Mouse (Mus musculus) frontal cortex, postnatal 25 days (tissue): ENCODE results near the gene Erbb2.

Experiments used
- DNase-seq, 2 experiments: peaks; one replicate each; pipeline ENCODE4 v3.0.0; 2022; ENCODE audit warnings: low spot score in 2 of 2

Erbb2 gene

GRCm38 (mm10) chr11:98418939-98419547, 6.8 kb downstream of the Erbb2 start:
- no peak for DNase-seq

- DNase-seq: no peak
Observed at GRCm38 (mm10) chr11:98426592-98426991, 14.3 kb downstream of the Erbb2 start.

- no peak for DNase-seq
Observed at GRCm38 (mm10) chr11:98428436-98428835, 16.2 kb downstream of the Erbb2 start.

GRCm38 (mm10) chr11:98431743-98432502, 19.7 kb downstream of the Erbb2 start:
- DNase-seq: no peak

GRCm38 (mm10) chr11:98435723-98436122, 23.5 kb downstream of the Erbb2 start:
- no peak for DNase-seq

- DNase-seq: no peak
Observed at GRCm38 (mm10) chr11:98437441-98437840, 25.2 kb downstream of the Erbb2 start.

- DNase-seq: peak; percentile 94 to 97
Observed at GRCm38 (mm10) chr11:98438331-98439158, 26.3 kb downstream of the Erbb2 start, which contains the start of gene Mien1. Gene Mien1 (minus strand): TSS chr11:98438991.

- DNase-seq: no peak
Observed at GRCm38 (mm10) chr11:98443688-98444087, 31.4 kb downstream of the Erbb2 start.

- DNase-seq: no peak
Observed at GRCm38 (mm10) chr11:98445238-98445637, 33.0 kb downstream of the Erbb2 start.

- no peak for DNase-seq
Observed at GRCm38 (mm10) chr11:98445679-98446078, 33.4 kb downstream of the Erbb2 start.

- DNase-seq: no peak
Observed at GRCm38 (mm10) chr11:98446213-98446561, 33.9 kb downstream of the Erbb2 start, which contains the start of gene Grb7. Gene Grb7 (plus strand): TSS chr11:98446394.

- DNase-seq: no peak
Observed at GRCm38 (mm10) chr11:98446562-98447474, 34.5 kb downstream of the Erbb2 start.

GRCm38 (mm10) chr11:98447475-98447834, 35.2 kb downstream of the Erbb2 start:
- DNase-seq: no peak

- no peak for DNase-seq
Observed at GRCm38 (mm10) chr11:98448191-98448790, 36.0 kb downstream of the Erbb2 start.

GRCm38 (mm10) chr11:98449419-98449818, 37.1 kb downstream of the Erbb2 start:
- DNase-seq: no peak

- DNase-seq: no peak
Observed at GRCm38 (mm10) chr11:98449921-98450771, 37.9 kb downstream of the Erbb2 start.

- DNase-seq: no peak
Observed at GRCm38 (mm10) chr11:98455484-98455883, 43.2 kb downstream of the Erbb2 start.

GRCm38 (mm10) chr11:98456545-98456944, 44.3 kb downstream of the Erbb2 start:
- no peak for DNase-seq

GRCm38 (mm10) chr11:98456945-98457344, 44.7 kb downstream of the Erbb2 start:
- no peak for DNase-seq
